Mouse (Mus musculus): ENCODE results near the gene Rbms1. TPM values are rescaled to one million over a fixed set of nuclear protein-coding genes. Genes with fewer than 3 reads are reported as not detected.
A peak's percentile ranks its signal among the peaks of the same experiment; 100 is the strongest.

Rbms1 gene
- total RNA-seq (2018; cell fraction: chromatin; rRNA removed): 100 to 1,000 TPM; 143 to 390 (median 200) TPM
- total RNA-seq (2018; cell fraction: cytosol; rRNA removed): 100 to 1,000 TPM; 101 to 220 (median 132) TPM
- 100 to 1,000 TPM; 161 to 450 (median 222) TPM for total RNA-seq (2018; cell fraction: nucleus; rRNA removed)
- 83.2 to 170 TPM (median 149 TPM) in 3 replicates for polyA plus RNA-seq (2018)

GRCm38 (mm10) chr2:60962671-60963421 lies at the start of gene Rbms1:
Gene Rbms1, minus strand, starts transcription at chr2:60963192.
- WGBS (ENCODE audit: missing documents): 1% methylated on average over 34 of the region's 51 CpGs
- peaks cover 9% of the 10 kb centered on the region; the same call in 1 of the 2 replicates for H3K79me2 ChIP-seq (ENCODE audit: inconsistent target)
- H3K27ac ChIP-seq: no peak within 1 kb of the TSS
- H3K36me3 ChIP-seq (ENCODE audit: inconsistent target): no peaks in the 10 kb centered on the region
- H3K4me3 ChIP-seq (ENCODE audit: inconsistent target): peak within 1 kb of the TSS; percentile 43

- WGBS (ENCODE audit: missing documents): 97% methylated on average over 3 of the region's 3 CpGs
- H3K4me3 ChIP-seq (ENCODE audit: inconsistent target): no peak overlapping the region
Measured at GRCm38 (mm10) chr2:61012249-61012828, 49.3 kb upstream of the Rbms1 start.

GRCm38 (mm10) chr2:60986286-60986685 lies 23.3 kb upstream of the Rbms1 start:
- whole genome bisulfite sequencing (ENCODE audit: missing documents): 89% methylated on average over 5 of the region's 5 CpGs
- Histone ChIP-seq H3K4me3 (ENCODE audit: inconsistent target) (no peak overlapping the region), H3K36me3 (ENCODE audit: inconsistent target) (no peaks in the 10 kb centered on the region), H3K27ac (no peak overlapping the region), H3K79me2 (ENCODE audit: inconsistent target) (no peaks in the 10 kb centered on the region)

More at GRCm38 (mm10) chr2:61012249-61012828, 49.3 kb upstream of the Rbms1 start:
- H3K79me2 ChIP-seq (ENCODE audit: inconsistent target): no peaks in the 10 kb centered on the region
- no peaks in the 10 kb centered on the region for H3K36me3 ChIP-seq (ENCODE audit: inconsistent target)
- H3K27ac ChIP-seq: no peak overlapping the region

GRCm38 (mm10) chr2:60978538-60979313 lies 15.7 kb upstream of the Rbms1 start:
- H3K4me3 ChIP-seq (ENCODE audit: inconsistent target): no peak overlapping the region
- no peaks in the 10 kb centered on the region for H3K36me3 ChIP-seq (ENCODE audit: inconsistent target)
- WGBS (ENCODE audit: missing documents): 20% methylated on average over 4 of the region's 4 CpGs

GRCm38 (mm10) chr2:60972189-60972814 lies 9.3 kb upstream of the Rbms1 start:
- Histone ChIP-seq H3K36me3 (ENCODE audit: inconsistent target) (no peaks in the 10 kb centered on the region), H3K27ac (no peak overlapping the region), H3K79me2 (ENCODE audit: inconsistent target) (no peaks in the 10 kb centered on the region), H3K4me3 (ENCODE audit: inconsistent target) (no peak overlapping the region)
- WGBS (ENCODE audit: missing documents): 26% methylated on average over 7 of the region's 7 CpGs

More at GRCm38 (mm10) chr2:60978538-60979313, 15.7 kb upstream of the Rbms1 start:
- Histone ChIP-seq H3K79me2 (ENCODE audit: inconsistent target) (no peaks in the 10 kb centered on the region), H3K27ac (no peak overlapping the region)

- H3K4me3 ChIP-seq (ENCODE audit: inconsistent target): peak overlapping the region; percentile 43
- H3K27ac ChIP-seq: no peak overlapping the region
- 38% methylated on average over 5 of the region's 5 CpGs for WGBS (ENCODE audit: missing documents)
- H3K79me2 ChIP-seq (ENCODE audit: inconsistent target): peaks cover 9% of the 10 kb centered on the region; the same call in 1 of the 2 replicates
- no peaks in the 10 kb centered on the region for H3K36me3 ChIP-seq (ENCODE audit: inconsistent target)
Measured at GRCm38 (mm10) chr2:60963616-60964015, 624 bp upstream of the Rbms1 start.

- WGBS (ENCODE audit: missing documents): under 1% methylated on average over 52 of the region's 64 CpGs
- H3K4me3 ChIP-seq (ENCODE audit: inconsistent target): peak overlapping the region; percentile 43
- peaks cover 9% of the 10 kb centered on the region; the same call in 1 of the 2 replicates for H3K79me2 ChIP-seq (ENCODE audit: inconsistent target)
- H3K27ac ChIP-seq: no peak overlapping the region
- H3K36me3 ChIP-seq (ENCODE audit: inconsistent target): no peaks in the 10 kb centered on the region
Measured at GRCm38 (mm10) chr2:60962001-60962670, 856 bp downstream of the Rbms1 start.

- 99% methylated on average over 5 of the region's 5 CpGs for WGBS (ENCODE audit: missing documents)
- Histone ChIP-seq H3K36me3 (ENCODE audit: inconsistent target) (no peaks in the 10 kb centered on the region), H3K27ac (no peak overlapping the region), H3K79me2 (ENCODE audit: inconsistent target) (peaks cover 9% of the 10 kb centered on the region; the same call in 1 of the 2 replicates), H3K4me3 (ENCODE audit: inconsistent target) (no peak overlapping the region)
Measured at GRCm38 (mm10) chr2:60961281-60961680, 1.7 kb downstream of the Rbms1 start.

GRCm38 (mm10) chr2:60948241-60948640 lies 14.8 kb downstream of the Rbms1 start:
- Histone ChIP-seq H3K36me3 (ENCODE audit: inconsistent target) (no peaks in the 10 kb centered on the region), H3K79me2 (ENCODE audit: inconsistent target) (no peaks in the 10 kb centered on the region), H3K27ac (peak overlapping the region; percentile 87), H3K4me3 (ENCODE audit: inconsistent target) (no peak overlapping the region)
- 31% methylated on average over 3 of the region's 3 CpGs for WGBS (ENCODE audit: missing documents)

GRCm38 (mm10) chr2:60947817-60948216 lies 15.2 kb downstream of the Rbms1 start:
- Histone ChIP-seq H3K36me3 (ENCODE audit: inconsistent target) (no peaks in the 10 kb centered on the region), H3K27ac (peak overlapping the region; percentile 87), H3K4me3 (ENCODE audit: inconsistent target) (no peak overlapping the region), H3K79me2 (ENCODE audit: inconsistent target) (no peaks in the 10 kb centered on the region)
- WGBS (ENCODE audit: missing documents): 26% methylated on average over 4 of the region's 4 CpGs

- Histone ChIP-seq H3K4me3 (ENCODE audit: inconsistent target) (no peak overlapping the region), H3K27ac (no peak overlapping the region), H3K79me2 (ENCODE audit: inconsistent target) (no peaks in the 10 kb centered on the region), H3K36me3 (ENCODE audit: inconsistent target) (no peaks in the 10 kb centered on the region)
- WGBS (ENCODE audit: missing documents): 72% methylated on average over 8 of the region's 8 CpGs
Measured at GRCm38 (mm10) chr2:60940454-60940961, 22.5 kb downstream of the Rbms1 start.

GRCm38 (mm10) chr2:60939957-60940356 lies 23.0 kb downstream of the Rbms1 start:
- Histone ChIP-seq H3K27ac (no peak overlapping the region), H3K4me3 (ENCODE audit: inconsistent target) (no peak overlapping the region), H3K36me3 (ENCODE audit: inconsistent target) (no peaks in the 10 kb centered on the region), H3K79me2 (ENCODE audit: inconsistent target) (no peaks in the 10 kb centered on the region)
- WGBS (ENCODE audit: missing documents): 83% methylated on average over 2 of the region's 2 CpGs

GRCm38 (mm10) chr2:60936910-60937309 lies 26.1 kb downstream of the Rbms1 start:
- H3K4me3 ChIP-seq (ENCODE audit: inconsistent target): no peak overlapping the region
- no peaks in the 10 kb centered on the region for H3K79me2 ChIP-seq (ENCODE audit: inconsistent target)
- H3K27ac ChIP-seq: no peak overlapping the region
- H3K36me3 ChIP-seq (ENCODE audit: inconsistent target): no peaks in the 10 kb centered on the region
- 99% methylated on average over 14 of the region's 14 CpGs for WGBS (ENCODE audit: missing documents)

Measured in macrophage (primary cell).